Mouse (Mus musculus) liver, embryonic 14.5 days (tissue): Measurements from ENCODE around the gene Adamts6. TPM values are rescaled to one million over a fixed set of nuclear protein-coding genes. Genes with fewer than 3 reads are reported as not detected.

ENCODE experiments used
- ATAC-seq: fragments of 200-750 bp; cut with Nextera tagmentation; 2 replicates; pipeline ENCODE4 v1.8.0; 2017; ENCODE audit warnings: moderate number of reproducible peaks, mild to moderate bottlenecking, moderate library complexity; ENCODE audit not compliant: insufficient read depth
- DNase-seq, 3 experiments: peaks; one replicate each; pipeline ENCODE4 v3.0.0-alpha.2; 2012 to 2013; ENCODE audit warnings: low read depth in 3 of 3, low spot score in 3 of 3
- H3K27ac ChIP-seq: fragments of 300-500 bp; sonication (generic); 2 replicates; pipeline ENCODE4 v1.5.1; 2014; ENCODE audit warnings: moderate library complexity, mild to moderate bottlenecking, control low read depth, inconsistent platforms
- H3K27me3 ChIP-seq: fragments of 300-500 bp; sonication (generic); 2 replicates; pipeline ENCODE4 v1.6.1; 2014; ENCODE audit warnings: mild to moderate bottlenecking, low read length, moderate library complexity; ENCODE audit not compliant: control insufficient read depth, insufficient read depth
- H3K36me3 ChIP-seq: fragments of 300-500 bp; sonication (generic); replicated peaks from 2 replicates; pipeline ENCODE4 v1.6.1; 2014; ENCODE audit warnings: low read depth; ENCODE audit not compliant: control insufficient read depth, insufficient read depth
- H3K4me1 ChIP-seq, 2 experiments: fragments of 200-500 bp in 1 of 2; fragments of 300-500 bp in 1 of 2; sonication (generic) in 1 of 2; replicated peaks; 2 replicates each; pipeline ENCODE4 v1.6.1; 2012 to 2014; ENCODE audit warnings: antibody characterized with exemption in 1 of 2, inconsistent platforms in 1 of 2, low read length in 1 of 2; ENCODE audit not compliant: control insufficient read depth in 2 of 2, insufficient read depth in 2 of 2
- H3K4me2 ChIP-seq: fragments of 300-500 bp; sonication (generic); 2 replicates; pipeline ENCODE4 v1.6.1; 2014; ENCODE audit warnings: low read depth, mild to moderate bottlenecking, control low read depth, moderate library complexity
- H3K4me3 ChIP-seq, 2 experiments: fragments of 200-500 bp in 1 of 2; fragments of 300-500 bp in 1 of 2; sonication (generic) in 1 of 2; 2 replicates each; pipeline ENCODE4 v1.5.1; 2012 to 2014; ENCODE audit warnings: low read depth in 2 of 2, low read length in 2 of 2, mild to moderate bottlenecking in 2 of 2, control low read depth in 1 of 2, inconsistent platforms in 1 of 2, moderate library complexity in 1 of 2; ENCODE audit not compliant: insufficient read depth in 1 of 2
- H3K9ac ChIP-seq: fragments of 300-500 bp; sonication (generic); replicated peaks from 2 replicates; pipeline ENCODE4 v1.6.1; 2014; ENCODE audit warnings: mild to moderate bottlenecking, control low read depth, moderate library complexity
- H3K9me3 ChIP-seq: fragments of 300-500 bp; sonication (generic); 2 replicates; pipeline ENCODE4 v1.6.1; 2016; ENCODE audit warnings: low read length, mixed read lengths; ENCODE audit not compliant: control insufficient read depth
- CTCF ChIP-seq: IDR thresholded peaks from 2 replicates; pipeline ENCODE4 v1.5.1; 2016; ENCODE audit warnings: antibody characterized with exemption, low read depth, control low read depth
- EP300 ChIP-seq: IDR thresholded peaks from 2 replicates; pipeline ENCODE4 v1.6.1; 2016; ENCODE audit warnings: antibody characterized with exemption, low read depth
- WGBS: fragments of 180-500 bp; shearing (Covaris S2); extraction: QIAGEN DNeasy Blood & Tissue Kit; methylation state at CpG from one replicate; pipeline ENCODE4 v1.1.7; 2014; ENCODE audit not compliant: insufficient replicate concordance; 5-methylcytosine and 5-hydroxymethylcytosine counted together
- polyA plus RNA-seq, 2 experiments: library from polyadenylated mRNA; depleted of rRNA in 1 of 2; stranded (reverse) in 1 of 2; unstranded in 1 of 2; fragments of >200 nt; fragmentation: Nextera tagmentation in 1 of 2; extraction: Ambion mirVana in 1 of 2; gene quantifications; 2 replicates each; pipeline versions ENCODE4 v1.2.1 to v1.2.3; 2012 to 2014

The Adamts6 gene
- polyA plus RNA-seq, 2 experiments, result 0.08 to 0.35 TPM

DNA sequence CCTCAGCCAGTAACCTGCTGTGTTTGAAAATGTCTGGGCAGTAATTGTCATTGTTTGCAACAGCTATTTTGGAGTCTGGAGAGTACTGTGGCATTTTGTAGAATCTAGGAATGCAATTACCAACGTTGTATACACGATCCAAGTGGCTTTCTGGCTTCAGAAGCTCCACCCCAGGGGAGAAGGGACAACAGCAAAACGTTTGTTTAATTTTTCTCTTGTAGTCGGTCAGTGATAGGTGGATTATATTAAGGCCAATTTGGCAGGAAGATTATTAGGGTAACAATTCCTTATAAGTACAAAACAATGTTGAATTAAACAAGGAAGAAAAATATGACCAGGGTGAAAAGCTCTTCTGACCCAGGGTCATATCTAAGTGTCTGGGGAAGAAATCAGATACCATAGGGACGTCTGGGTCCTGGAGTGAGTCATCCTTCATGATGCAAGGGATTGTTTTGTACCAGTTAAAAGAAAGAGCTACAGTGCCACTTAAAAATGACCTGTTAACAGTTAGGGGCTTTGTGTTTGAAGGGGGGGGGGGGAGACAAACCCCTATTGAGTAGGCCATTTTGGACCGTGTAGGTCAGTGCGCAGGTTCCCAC, 229.2 kb downstream of the Adamts6 start:
- no peaks in the 10 kb centered on the region for H3K4me1 ChIP-seq
- ATAC-seq, result no peak
- no peak for TF ChIP-seq CTCF

DNA sequence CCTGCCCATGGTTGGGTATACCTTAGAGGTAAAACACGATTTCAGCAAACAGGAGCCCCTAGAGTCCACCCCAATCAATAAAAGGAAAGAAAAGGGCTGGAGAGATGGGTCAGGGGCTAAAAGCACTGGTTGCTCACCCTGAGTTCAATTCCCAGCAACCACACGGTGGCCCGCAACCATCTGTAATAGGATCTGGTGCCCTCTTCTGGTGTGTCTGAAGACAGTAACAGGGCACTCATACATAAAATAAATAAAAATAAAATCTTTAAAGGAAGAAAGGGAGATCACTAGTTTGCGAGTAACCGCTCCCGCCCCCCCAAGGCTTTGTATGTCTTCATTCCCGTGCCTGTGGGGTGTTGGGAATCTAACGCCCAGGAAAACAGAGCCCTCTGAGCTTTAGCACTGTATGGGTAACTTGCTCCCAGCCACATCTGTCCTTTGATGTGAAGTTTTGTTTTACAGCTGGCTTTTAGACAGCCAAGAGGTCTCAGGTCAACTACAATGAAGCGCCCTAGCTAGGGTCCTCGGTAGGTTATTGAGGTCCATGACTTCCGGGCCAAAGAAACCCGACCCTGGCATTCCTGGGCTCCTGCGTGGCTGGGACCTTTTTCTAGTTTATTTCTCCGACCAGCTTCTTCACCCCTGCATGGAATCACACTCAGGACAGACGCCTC, 230.1 kb downstream of the Adamts6 start:
- Histone ChIP-seq H3K36me3 (no peaks in the 10 kb centered on the region), H3K4me3 (no peak overlapping the region), H3K4me1 (no peaks in the 10 kb centered on the region), H3K27me3 (no peaks in the 10 kb centered on the region), H3K9me3 (no peaks in the 10 kb centered on the region), H3K4me2 (no peak overlapping the region), H3K27ac (no peak overlapping the region), H3K9ac (no peak overlapping the region)
- DNase-seq (no peak), ATAC-seq (no peak)
- TF ChIP-seq CTCF (no peak), EP300 (no peak)
- 70% methylated on average over 15 of the region's 15 CpGs for WGBS

More for the DNA sequence above, 229.2 kb downstream of the Adamts6 start:
- H3K27ac ChIP-seq, result no peak overlapping the region
- no peak overlapping the region for H3K9ac ChIP-seq
- 50% methylated on average over 7 of the region's 7 CpGs for WGBS
- H3K4me2 ChIP-seq, result no peak overlapping the region
- DNase-seq, result no peak
- H3K9me3 ChIP-seq, result no peaks in the 10 kb centered on the region
- no peaks in the 10 kb centered on the region for H3K36me3 ChIP-seq
- no peak overlapping the region for H3K4me3 ChIP-seq
- no peaks in the 10 kb centered on the region for H3K27me3 ChIP-seq

DNA sequence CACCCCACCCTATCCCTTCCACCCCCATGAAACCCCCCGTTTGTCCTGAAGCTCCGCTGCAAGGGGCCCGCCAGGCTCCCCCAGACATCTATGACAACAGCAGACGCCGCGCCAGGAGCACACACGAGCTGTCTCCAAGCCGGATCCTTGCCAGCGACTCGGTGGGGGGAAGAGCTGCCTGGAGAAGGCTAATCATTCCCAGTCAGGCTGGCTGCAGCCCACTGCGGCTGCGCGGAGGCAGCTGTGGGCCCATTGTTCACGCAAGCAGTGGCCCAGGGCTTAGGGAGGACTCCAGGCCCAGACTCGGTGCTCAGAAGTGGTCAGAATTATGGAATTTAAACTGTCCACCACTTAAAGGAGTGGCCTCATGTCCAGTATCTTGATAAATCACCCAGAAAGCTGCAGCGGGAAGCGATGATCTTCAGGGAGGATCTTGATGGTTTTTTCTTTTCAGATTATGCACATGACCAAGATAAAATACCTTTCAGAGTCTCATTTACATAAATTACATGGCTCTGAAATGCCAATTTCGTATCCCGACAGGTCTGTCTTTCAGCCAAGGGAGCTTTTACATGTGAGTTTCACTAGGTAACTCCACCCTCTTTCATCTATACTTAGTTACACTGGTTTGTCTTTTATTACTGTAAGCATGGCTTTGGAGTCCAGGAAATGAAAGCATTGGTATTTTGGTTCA, 230.8 kb downstream of the Adamts6 start:
- H3K9me3 ChIP-seq, result no peaks in the 10 kb centered on the region
- no peak overlapping the region for H3K9ac ChIP-seq
- H3K4me2 ChIP-seq, result no peak overlapping the region
- no peak overlapping the region for H3K4me3 ChIP-seq
- no peak overlapping the region for H3K27ac ChIP-seq
- 46% methylated on average over 19 of the region's 19 CpGs for WGBS
- no peaks in the 10 kb centered on the region for H3K36me3 ChIP-seq
- H3K27me3 ChIP-seq, result no peaks in the 10 kb centered on the region
- no peak for DNase-seq
- H3K4me1 ChIP-seq, result no peaks in the 10 kb centered on the region
- no peak for TF ChIP-seq CTCF
- TF ChIP-seq EP300, result no peak
- ATAC-seq, result no peak

DNA sequence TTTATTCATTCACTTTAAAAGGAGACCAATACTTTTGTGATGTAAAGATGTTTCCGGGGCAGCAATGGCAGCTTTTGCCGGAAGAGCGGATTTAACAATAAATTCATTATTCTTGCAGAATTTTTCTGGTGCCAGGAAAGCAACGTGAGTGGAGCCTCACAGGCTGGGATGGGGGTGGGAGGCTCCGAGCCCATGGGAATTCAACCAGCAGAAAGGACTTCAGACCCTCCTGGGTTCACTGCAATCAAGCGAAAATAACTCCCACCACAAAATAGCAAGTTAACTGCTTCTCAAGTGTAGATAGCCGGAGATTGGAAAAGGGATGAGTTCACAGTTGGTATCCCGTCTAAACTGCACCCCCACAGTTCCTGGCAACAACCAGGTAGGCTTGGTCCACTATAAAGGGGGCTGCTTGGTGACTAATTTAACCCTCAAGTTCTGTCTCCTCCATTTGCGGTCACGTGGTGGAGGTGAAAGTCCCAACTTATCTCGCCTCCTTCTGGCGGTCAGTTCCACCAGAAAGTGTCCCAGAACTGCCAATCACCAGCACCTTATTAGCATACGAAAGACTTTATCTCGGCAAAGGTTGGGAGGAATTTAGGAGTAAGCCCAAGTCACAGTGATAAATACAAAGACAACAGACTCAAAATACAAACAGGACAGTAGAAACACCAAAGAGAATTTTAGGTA, 231.5 kb downstream of the Adamts6 start:
- no peaks in the 10 kb centered on the region for H3K4me1 ChIP-seq
- no peak overlapping the region for H3K4me3 ChIP-seq
- 62% methylated on average over 14 of the region's 14 CpGs for WGBS
- H3K27me3 ChIP-seq, result no peaks in the 10 kb centered on the region
- H3K27ac ChIP-seq, result no peak overlapping the region
- ATAC-seq (no peak), DNase-seq (no peak)
- TF ChIP-seq CTCF (no peak), EP300 (no peak)
- H3K36me3 ChIP-seq, result no peaks in the 10 kb centered on the region
- no peak overlapping the region for H3K9ac ChIP-seq
- no peaks in the 10 kb centered on the region for H3K9me3 ChIP-seq
- no peak overlapping the region for H3K4me2 ChIP-seq

DNA sequence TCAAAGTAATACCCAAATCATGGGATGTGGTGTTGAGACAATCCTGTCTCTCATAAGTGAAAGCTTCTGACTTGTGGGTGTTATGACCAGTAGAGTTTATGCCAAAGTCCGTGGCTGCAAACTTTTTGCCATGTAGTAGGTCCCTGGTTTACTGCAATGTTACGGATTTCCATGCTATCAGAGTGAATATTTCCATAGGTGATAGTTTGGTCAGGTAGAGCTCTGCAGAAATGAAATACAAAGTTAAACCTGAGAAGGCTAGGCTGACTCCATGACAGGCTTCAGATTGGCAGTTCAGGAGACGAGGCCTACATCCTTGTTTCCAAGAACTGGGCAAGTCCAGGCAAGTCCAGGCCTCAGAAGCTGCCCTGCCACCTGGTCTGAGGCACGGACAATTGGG, 232.3 kb downstream of the Adamts6 start:
- TF ChIP-seq CTCF (no peak), EP300 (no peak)
- Histone ChIP-seq H3K4me2 (no peak overlapping the region), H3K4me3 (no peak overlapping the region), H3K27me3 (no peaks in the 10 kb centered on the region), H3K9me3 (no peaks in the 10 kb centered on the region), H3K27ac (no peak overlapping the region), H3K4me1 (no peaks in the 10 kb centered on the region), H3K9ac (no peak overlapping the region), H3K36me3 (no peaks in the 10 kb centered on the region)
- DNase-seq (no peak), ATAC-seq (no peak)
- 61% methylated on average over 4 of the region's 4 CpGs for WGBS
